Mouse (Mus musculus) common myeloid progenitor, adult 5-6 weeks (primary cell): Measurements from ENCODE around the gene Sp2. TPM values are rescaled to one million over a fixed set of nuclear protein-coding genes. Genes with fewer than 3 reads are reported as not detected.

Experiments
- ATAC-seq: replicated peaks from 2 replicates; pipeline ENCODE4 v1.8.0; 2016; ENCODE audit warnings: low read depth, mild to moderate bottlenecking, moderate TSS enrichment, inconsistent platforms; ENCODE audit not compliant: poor library complexity, severe bottlenecking
- total RNA-seq: library from RNA; stranded (forward); fragments of 200-1000, 187-1606 nt; gene quantifications from 2 replicates; pipeline ENCODE4 v1.2.3, GENCODE M21; 2017

Gene Sp2
- total RNA-seq, 1 experiment from 2014 or later: 3.6 TPM

GRCm38 (mm10) chr11:96943746-96944304 is 38.9 kb downstream of the Sp2 start, which contains the start of gene Pnpo:
TSS of gene Pnpo (minus strand) at chr11:96943986.
- peak; percentile 83 for ATAC-seq

DNA sequence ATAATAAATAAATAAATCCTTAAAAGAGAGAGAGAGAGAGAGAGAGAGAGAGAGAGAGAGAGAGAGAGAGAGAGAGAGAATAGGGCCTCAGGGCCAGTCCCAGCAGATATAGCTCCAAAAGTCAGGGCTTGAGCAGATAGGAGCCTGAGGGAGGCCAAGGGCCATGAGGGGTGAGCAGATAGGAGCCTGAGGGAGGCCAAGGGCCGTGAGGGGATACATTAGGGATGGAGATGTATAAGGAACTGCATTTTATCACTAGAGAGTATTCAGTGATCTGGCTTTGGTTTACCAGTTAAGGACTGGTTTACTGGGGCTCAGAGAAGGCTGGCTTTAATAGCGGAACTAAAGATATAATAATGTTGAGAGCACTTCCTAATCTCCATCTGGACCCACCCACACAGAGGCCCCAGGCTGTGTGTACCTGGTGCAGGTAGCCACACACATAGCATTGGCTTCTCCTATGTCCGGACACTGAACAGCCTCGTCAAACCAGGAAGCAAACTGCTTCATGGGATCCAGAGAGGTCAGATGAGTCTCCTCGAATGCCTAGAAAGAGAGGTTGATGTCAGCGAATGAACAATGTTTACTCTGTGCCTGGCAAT is 40.7 kb downstream of the Sp2 start:
- no peak for ATAC-seq

- ATAC-seq: 0 out of 2 replicates have a peak, but pooled peaks have one; percentile 5
Observed at GRCm38 (mm10) chr11:96940578-96941465, 41.9 kb downstream of the Sp2 start.

- no peak for ATAC-seq
Observed at GRCm38 (mm10) chr11:96938426-96938800, 44.3 kb downstream of the Sp2 start.

DNA sequence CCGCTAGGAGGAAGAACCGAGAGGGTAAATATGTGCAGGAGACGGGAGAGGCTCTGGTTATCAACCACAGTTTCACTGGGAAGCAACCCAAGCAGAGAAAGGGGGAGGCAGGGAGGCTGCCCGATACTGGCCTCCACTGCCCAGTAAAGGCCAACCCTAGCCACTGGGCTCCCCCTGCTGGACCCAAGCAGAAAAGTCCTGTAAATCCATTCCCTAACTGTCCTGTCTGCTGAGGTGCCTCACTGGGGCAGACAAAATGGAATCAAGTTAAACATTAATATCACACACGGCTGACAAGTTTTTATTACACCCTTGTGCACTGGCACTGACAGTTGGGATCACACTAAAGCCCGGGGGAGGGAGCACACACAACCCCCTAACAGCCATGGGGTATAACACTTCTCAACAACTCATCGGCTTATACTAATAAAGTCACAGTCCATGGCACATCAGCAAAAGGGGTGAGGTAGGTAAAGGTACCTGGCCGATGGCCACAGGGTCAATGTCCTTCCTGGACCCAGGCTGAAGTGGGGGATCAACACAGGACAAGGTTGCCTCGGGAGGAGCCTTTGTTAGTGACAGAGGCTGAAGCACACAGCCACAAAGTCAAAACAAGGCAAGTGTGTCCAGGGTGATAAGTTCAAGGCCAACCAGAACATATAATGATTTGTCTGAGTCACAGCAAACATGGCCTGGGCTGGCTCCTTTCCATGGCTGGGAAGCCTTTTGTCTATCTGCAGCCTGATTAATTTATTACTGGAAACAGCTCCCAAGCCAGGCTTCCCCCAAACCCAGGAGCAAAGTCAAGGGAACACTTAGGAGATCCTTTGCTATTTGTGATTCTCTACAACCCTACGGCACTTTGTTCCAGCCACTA is 45.0 kb downstream of the Sp2 start:
- peak; percentile 50 for ATAC-seq

DNA sequence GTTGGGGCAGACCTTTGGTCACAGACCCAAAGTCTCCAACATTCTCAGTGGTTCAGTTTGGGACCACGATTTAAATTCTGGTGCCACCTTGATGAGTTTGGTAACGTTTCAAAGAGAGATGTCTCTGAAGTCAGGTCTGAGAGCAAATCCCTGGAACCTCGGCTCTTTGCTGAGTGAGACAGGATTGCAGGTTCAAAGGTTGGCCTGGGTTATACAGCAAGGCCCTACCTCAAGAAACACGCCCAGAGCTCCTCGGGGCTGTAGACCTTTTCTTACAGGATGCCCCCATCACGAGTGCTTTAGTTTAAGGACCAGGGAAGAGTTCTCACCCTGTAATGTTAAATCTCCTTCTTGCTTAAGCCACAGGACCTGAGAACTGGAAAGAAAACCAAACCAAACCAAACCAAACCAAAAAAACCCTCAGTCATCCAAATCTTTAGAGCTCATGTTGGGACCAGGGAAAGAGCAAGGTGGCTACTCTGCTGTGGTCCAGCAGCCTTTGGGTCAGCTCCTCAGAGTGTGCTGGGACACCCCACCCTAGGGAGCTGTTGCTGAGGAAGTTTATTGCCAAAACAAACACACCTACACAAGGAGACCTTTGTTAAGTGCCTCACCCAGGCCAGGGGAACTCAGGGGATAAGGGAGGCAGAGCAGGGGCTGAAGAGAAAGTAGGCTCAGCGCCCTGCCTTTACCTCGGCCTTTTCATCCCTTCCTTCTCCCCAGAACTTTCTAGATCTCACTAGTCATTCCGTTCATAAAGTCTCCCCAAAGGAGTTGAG is 46.7 kb downstream of the Sp2 start:
- ATAC-seq: no peak

DNA sequence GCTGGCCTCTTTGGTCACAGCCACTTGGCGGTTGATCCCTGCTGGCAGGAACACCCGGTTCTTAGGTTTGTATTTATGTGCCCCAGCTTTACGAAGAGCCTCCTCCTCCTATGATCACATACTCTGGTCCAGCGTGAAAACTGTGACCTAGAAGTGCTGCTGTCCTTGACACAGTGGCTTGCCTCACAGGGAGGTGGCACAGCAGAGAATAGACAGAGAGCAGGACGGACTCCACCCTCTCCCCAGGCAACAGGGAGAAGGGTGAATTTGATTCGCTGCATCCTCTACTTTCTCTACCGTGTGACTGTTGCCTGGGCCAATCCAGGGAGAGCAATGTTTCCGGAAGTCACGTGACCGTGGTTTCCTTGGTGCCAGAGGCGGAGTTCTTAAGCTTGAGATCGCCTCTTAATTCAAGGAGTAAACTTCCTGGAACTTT is 47.8 kb downstream of the Sp2 start:
- peak; percentile 61 for ATAC-seq

- ATAC-seq: 0 out of 2 replicates have a peak, but pooled peaks have one; percentile 16
Observed at GRCm38 (mm10) chr11:96933562-96934276, 49.0 kb downstream of the Sp2 start.

GRCm38 (mm10) chr11:96931327-96932062 is 51.3 kb downstream of the Sp2 start:
- no peak for ATAC-seq

DNA sequence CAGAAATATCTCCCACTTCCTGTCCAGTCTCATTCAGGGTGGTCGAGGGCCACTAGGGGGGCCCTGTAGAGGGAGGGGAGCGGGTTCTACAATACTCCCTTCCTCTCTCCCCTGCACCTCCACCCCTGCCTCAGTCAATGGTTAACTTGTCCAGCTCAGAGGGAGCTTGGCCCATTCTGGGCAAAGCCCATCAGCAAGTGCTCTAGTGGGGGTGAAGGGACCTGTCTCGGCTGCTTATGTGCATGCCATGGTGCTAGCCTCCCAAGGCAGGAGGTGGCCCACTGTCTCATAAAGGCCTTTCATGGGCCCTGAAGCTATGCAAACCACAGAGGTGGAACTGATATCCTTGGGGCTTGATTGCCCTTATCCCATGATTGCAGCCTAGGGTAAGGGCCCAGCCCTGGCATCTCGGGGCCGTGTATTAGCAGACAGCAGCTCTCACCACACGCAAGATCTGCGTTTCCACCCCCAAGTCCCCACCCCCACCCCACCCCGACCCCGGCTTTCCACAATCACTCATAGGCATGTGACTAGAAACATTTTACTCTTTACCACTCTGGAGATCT is 52.9 kb downstream of the Sp2 start:
- ATAC-seq: no peak

GRCm38 (mm10) chr11:96929096-96929765 is 53.5 kb downstream of the Sp2 start:
- ATAC-seq: no peak

DNA sequence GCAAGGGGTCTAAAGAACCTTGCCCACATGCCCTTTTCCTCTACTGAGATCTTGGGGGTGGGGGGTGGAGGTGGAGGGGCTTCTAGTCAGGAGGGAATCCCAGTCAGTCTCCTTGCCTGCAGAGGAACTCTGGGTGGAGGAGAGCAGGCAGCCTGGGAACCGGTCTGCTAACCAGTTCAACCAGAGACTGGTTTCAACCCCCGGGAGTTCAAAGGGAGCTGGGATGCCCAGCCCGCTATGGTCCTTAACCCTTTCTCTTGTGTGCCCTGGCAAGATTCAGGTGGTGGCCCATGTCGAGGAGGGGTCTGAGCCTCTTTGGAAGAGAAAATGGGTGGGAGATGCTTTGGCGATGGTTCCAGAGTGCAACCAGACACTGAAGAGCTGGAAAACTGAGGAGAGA is 54.1 kb downstream of the Sp2 start:
- ATAC-seq: no peak

- ATAC-seq: no peak
Observed at GRCm38 (mm10) chr11:96928088-96928487, 54.7 kb downstream of the Sp2 start, which contains the start of gene Prr15l. TSS of gene Prr15l (plus strand) at chr11:96928104.

- ATAC-seq: no peak
Observed at GRCm38 (mm10) chr11:96926587-96926986, 56.2 kb downstream of the Sp2 start.

DNA sequence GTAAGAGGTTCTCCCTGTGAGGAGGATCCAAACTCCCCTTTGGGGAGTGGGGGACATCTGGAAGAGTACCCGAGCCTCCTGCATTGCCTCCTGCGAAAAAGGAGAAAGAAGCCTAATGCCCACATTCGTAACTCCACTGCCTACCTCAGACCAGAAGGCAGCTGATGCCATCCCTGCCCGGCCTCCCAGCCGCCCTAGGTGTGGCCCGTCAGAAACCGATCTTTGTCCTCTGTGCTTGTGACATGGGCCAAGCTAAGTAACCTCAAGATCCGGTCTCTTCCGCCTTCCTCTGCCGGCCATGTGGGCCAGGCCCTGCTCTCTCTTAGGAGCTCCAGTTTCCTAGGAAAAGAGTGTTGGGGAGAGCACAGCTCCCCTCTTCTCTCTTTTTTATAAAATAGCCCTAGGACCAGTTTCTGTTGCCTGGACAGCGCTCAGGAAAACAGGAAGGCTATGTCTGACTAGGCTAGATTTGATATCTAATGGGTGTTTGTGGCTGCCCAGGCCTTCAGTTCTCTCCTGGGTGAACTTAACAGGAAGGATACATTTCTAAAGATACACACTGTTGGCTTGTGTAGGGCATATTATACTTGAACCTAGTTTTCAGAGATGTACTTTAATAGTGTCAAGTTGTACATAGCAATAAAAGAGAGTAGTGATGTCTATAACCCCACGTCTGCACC is 57.1 kb downstream of the Sp2 start:
- no peak for ATAC-seq

GRCm38 (mm10) chr11:96924861-96925260 is 57.9 kb downstream of the Sp2 start:
- peak; percentile 62 for ATAC-seq

GRCm38 (mm10) chr11:96919003-96919402 is 63.8 kb downstream of the Sp2 start:
- ATAC-seq: no peak
